Mouse (Mus musculus): ENCODE data around the gene Tmem104. TPM values are rescaled to one million over a fixed set of nuclear protein-coding genes. Genes with fewer than 3 reads are reported as not detected.

Gene Tmem104
- total RNA-seq, 2 experiments from 2014 or later = 7.3 to 7.4 TPM

DNA sequence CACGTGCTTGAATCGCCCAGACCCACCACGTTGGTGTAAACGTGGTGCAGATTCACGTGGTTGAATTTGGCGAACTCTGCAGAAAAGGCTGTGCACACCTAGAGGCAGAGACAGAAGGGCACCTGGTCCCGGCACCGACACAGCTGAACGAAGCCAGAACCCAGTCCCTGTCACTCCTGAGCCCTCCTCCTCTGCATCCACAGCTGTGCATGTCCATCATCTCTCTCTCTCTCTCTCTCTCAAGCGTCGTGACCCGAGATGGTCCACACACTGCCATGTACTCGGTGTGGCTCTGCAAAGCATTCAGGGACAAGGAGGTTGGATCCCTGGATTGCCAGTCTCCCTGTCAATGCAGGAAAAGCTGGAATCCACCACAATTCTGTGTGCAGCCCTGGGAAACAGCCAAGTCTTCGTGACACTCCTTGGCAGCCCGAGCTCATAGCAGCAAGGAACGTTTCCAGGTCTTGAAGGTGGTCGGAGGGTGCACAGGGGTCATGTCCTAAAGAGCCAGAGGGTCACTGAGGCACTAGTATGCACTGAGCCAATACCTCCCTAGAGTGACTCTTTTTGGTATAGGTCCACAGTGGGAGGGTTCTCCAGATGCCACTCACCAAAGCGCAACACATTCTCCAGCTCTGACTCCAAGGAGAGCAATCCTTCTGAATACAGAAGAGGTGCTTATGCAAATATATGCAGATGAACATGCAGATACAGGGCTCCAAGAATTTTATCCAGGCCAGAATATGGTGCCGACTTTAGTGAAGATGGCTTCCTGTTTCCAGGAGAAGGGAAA lies 99.1 kb downstream of the Tmem104 start:
- intact Hi-C loops (cut with DNase I) = no loop called here
- no peak for TF ChIP-seq CTCF (IDR thresholded peaks at IDR 0.05)
- Histone ChIP-seq H3K4me3 (no peak overlapping the region), H3K27ac (peak overlapping the region; percentile 75)
- DNase-seq = peak; percentile 71

DNA sequence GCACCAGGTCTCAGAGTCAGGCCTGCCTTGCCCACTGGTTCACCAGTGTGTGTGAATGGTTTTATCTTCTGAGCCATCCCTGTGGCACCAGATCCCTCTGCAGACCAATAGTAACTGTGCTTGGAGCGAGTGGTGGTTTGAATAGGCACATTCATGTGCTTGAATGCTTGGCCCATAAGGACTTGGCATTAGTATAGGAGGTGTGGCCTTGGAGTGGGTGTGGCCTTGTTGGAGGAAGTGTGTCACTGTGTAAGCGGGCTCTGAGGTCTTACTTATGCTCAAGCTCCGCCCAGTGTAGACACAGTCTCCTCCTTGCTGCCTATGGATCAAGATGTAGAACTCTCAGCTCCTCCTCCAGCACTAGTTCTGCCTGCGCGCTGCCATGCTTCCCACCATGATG lies 100.1 kb downstream of the Tmem104 start:
- no peak for TF ChIP-seq CTCF (IDR thresholded peaks at IDR 0.05)
- intact Hi-C loops (cut with DNase I) = no loop called here
- Histone ChIP-seq H3K4me3 (no peak overlapping the region), H3K27ac (no peak overlapping the region)
- DNase-seq = no peak

DNA sequence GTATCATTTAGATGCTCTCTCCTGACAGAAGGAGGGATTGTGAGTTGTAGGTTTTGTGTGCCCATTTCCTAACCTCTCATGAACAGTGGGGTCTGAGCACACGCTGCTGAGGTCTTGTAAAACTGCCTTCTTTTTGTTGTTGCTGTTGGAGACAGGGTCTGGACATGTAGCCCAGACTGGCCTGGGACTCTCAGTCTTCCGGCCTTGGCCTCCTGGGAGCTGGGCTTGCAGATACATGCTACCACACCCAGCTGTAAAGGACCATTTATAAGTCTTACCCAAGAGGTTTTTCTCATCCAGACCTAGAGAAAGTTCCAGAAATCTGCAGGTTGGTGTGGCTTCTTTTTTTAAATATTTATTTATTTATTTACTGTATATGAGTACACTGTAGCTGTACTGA lies 101.0 kb downstream of the Tmem104 start:
- no peak for DNase-seq
- no peak overlapping the region for H3K27ac ChIP-seq
- no peak overlapping the region for H3K4me3 ChIP-seq
- intact Hi-C loops (cut with DNase I) = no loop called here
- no peak for TF ChIP-seq CTCF (IDR thresholded peaks at IDR 0.05)

DNA sequence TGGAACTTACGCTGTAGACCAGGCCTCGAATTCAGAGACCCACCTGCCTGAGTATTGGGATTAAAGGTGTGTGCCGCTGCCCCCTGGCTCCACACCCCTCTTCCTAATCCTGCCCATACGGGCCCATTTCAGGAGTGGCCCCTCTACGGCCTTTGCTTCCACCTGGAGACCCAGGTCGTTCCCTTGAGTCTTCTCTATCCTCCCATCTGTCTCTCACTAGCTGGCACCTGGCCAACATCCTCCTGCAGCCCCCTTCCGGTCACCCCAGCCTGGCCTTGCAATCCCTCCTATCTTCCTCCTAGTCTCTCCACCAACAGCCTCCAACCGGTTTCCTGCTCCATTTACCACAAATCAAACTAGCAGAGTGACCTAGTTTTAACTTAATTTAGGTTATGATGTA lies 102.6 kb downstream of the Tmem104 start:
- intact Hi-C loops (cut with DNase I) = no loop called here
- DNase-seq = no peak
- peak overlapping the region; percentile 51; the same call in 1 of the 2 replicates for H3K27ac ChIP-seq
- no peak overlapping the region for H3K4me3 ChIP-seq
- no peak for TF ChIP-seq CTCF (IDR thresholded peaks at IDR 0.05)

DNA sequence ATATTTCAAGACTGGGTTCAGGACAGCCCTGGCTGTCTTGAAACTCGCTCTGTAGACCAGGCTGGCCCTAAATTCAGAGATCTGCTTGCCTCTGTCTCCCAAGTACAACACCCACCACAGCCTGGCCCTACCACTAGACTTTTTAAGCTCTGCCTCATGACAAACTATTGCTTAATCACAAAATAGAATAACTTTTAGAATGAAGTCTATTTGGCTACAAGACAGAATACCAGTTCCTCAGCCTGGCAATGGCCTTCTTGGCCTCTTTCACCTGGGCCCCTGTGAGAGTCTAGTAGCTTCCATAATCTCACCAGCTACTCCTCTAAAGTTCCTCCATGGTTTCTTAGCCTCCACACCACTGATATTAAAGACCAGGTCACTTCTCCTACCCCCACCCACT lies 103.0 kb downstream of the Tmem104 start:
- H3K4me3 ChIP-seq = no peak overlapping the region
- H3K27ac ChIP-seq = peak overlapping the region; percentile 51; the same call in 1 of the 2 replicates
- intact Hi-C loops (cut with DNase I) = no loop called here
- no peak for DNase-seq
- TF ChIP-seq CTCF (IDR thresholded peaks at IDR 0.05) = no peak

DNA sequence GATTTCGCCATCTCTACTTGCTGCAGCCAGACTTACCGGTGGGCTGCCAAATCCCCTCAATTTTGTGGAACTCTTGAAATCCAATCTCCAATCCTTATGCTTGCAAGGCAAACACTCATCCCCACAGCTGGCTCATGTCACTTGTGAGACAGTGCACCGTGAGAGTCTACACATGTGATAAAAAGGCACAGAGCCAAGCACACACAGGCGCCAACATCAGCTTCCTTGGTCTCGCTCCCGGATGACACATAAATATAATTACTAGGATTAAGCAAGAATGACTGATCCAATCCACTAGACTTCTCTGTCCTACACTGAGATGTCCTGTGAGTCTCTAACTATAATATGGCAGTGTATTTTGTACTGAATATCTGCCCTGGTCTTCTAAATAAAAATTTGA lies 103.6 kb downstream of the Tmem104 start:
- DNase-seq = peak; percentile 82
- Histone ChIP-seq H3K4me3 (no peak overlapping the region), H3K27ac (peak overlapping the region; percentile 51; the same call in 1 of the 2 replicates)
- TF ChIP-seq CTCF (IDR thresholded peaks at IDR 0.05) = no peak
- intact Hi-C loops (cut with DNase I) = no loop called here

DNA sequence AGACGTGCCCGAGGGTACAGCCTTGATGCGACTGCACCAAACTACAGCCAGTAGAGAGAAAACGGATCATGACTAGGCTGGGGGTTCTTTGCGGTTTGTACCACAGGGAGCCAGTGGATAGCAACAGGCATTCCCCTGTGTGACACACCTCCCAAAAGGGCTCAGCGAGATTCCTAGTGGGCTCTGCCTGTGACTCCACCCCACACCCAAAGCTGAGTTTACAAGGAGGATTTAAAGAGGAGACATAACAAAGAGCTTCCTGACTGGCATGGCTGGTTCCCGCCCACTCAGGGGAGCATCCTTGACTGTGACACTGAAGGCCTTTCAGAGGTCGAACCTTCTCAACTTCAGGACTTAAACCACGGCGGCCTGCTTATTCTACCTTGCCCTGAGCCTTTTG lies 104.2 kb downstream of the Tmem104 start:
- Histone ChIP-seq H3K4me3 (no peak overlapping the region), H3K27ac (peak overlapping the region; percentile 43; the same call in 1 of the 2 replicates)
- DNase-seq = no peak
- TF ChIP-seq CTCF (IDR thresholded peaks at IDR 0.05) = no peak
- intact Hi-C loops (cut with DNase I) = no loop called here

DNA sequence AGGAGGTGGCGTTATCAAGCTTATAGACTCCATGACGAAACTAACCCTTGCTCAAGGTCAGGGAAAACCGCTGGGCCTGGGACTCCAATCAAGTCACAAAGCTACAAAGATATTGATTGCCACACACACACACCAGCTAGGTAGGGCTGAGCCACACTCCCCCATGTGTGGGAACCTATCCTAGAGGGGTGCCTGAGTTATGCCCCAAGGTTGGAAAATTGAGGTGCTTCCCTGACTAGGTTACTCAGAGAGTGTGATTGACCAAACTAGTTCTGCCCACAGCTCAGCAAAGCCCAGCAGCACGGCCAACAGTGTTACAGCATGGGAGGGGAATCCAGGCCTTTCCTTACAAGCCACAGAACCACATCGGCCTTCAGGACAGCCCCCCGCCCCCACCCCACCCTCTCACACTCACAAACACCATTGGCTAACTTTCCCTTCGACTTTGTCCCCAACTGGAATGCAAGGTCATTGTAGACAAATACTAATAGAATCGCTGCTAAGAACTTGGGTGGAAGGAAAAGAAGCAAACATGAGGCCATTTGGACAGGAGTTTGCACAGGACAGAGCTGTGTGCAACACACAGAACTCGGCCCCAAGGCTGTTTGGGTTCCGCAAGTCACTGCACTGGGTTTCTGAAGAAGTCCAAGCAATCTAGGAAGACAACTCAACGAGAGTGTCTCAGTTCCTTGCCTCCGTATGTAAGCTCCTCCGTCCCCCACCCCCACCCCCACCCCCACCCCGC lies 105.5 kb downstream of the Tmem104 start:
- DNase-seq = no peak
- H3K27ac ChIP-seq = no peak overlapping the region
- TF ChIP-seq CTCF (IDR thresholded peaks at IDR 0.05) = no peak
- no peak overlapping the region for H3K4me3 ChIP-seq
- intact Hi-C loops (cut with DNase I) = no loop called here

DNA sequence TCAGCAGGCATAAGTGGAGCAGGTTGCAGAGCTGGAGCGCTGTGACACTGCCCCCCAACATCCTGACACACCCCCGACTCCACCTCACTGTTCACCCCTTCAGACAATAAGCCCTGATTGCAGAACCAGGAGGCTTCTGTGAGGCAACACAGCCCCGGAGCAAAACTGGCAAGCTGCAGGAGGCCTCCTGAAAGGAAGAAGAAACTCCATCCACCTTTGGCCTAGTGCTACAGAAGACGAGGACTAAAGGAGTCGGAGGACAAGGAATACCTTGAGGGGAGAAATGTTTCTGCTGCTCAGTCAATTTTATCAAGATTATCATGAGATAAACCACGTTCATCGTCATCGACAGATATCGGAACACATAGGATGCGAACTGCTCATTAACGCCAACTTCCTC lies 108.7 kb downstream of the Tmem104 start:
- intact Hi-C loops (cut with DNase I) = no loop called here
- no peak for DNase-seq
- no peak for TF ChIP-seq CTCF (IDR thresholded peaks at IDR 0.05)
- Histone ChIP-seq H3K4me3 (no peak overlapping the region), H3K27ac (no peak overlapping the region)

Small RNA genes within 50 kb of the gene (microRNA-seq; reads per million reads assigned to microRNA genes)
- gene Gm25837 = not detected

Other genes starting within 250 kb of the Tmem104 start
- not detected for gene Cd300c, start 218.3 kb upstream of the Tmem104 start, total RNA-seq (2021)
- gene Cd300ld, start 197.6 kb upstream of the Tmem104 start, total RNA-seq (2021) = under 1 TPM; 0.13 to 0.22 TPM
- under 1 TPM; 0.28 TPM for gene Cd300c2, start 185.6 kb upstream of the Tmem104 start, total RNA-seq (2021)
- gene Cd300ld2, start 171.3 kb upstream of the Tmem104 start, total RNA-seq (2021) = not detected
- gene Cd300ld4, start 160.5 kb upstream of the Tmem104 start, total RNA-seq (2021) = under 1 TPM; 0.73 to 0.92 TPM
- 1 to 10 TPM in 1 of 2 experiments, under 1 TPM in 1; 0.92 to 1.3 TPM for gene Cd300ld5, start 149.7 kb upstream of the Tmem104 start, total RNA-seq (2021)
- 1 to 10 TPM in 1 of 2 experiments, not detected in 1; 2.0 TPM for gene Cd300ld3, start 139.1 kb upstream of the Tmem104 start, total RNA-seq (2021)
- not detected for gene Cd300e, start 125.3 kb upstream of the Tmem104 start, total RNA-seq (2021)
- gene Rab37, start 96.1 kb upstream of the Tmem104 start, total RNA-seq (2021) = under 1 TPM; 0.17 to 0.36 TPM
- under 1 TPM in 1 of 2 experiments, not detected in 1; 0.31 TPM for gene Cd300lf, start 53.5 kb upstream of the Tmem104 start, total RNA-seq (2021)
- 1 to 10 TPM; 1.8 to 2.6 TPM for gene Slc9a3r1, start 24.1 kb upstream of the Tmem104 start, total RNA-seq (2021)
- gene Nat9, start 372 bp downstream of the Tmem104 start, total RNA-seq (2021) = 10 to 100 TPM; 12.7 to 16.3 TPM
- gene Grin2c, start 79.8 kb downstream of the Tmem104 start, total RNA-seq (2021) = under 1 TPM in 1 of 2 experiments, not detected in 1; 0.06 TPM
- 1 to 10 TPM; 2.9 to 4.4 TPM for gene Fdxr, start 89.6 kb downstream of the Tmem104 start, total RNA-seq (2021)
- gene Fads6, start 110.2 kb downstream of the Tmem104 start, total RNA-seq (2021) = 1 to 10 TPM; 2.4 to 5.4 TPM
- not detected for gene Otop2, start 119.7 kb downstream of the Tmem104 start, total RNA-seq (2021)
- gene Ush1g, start 134.6 kb downstream of the Tmem104 start, total RNA-seq (2021) = under 1 TPM; 0.61 to 0.81 TPM
- not detected for gene Otop3, start 147.2 kb downstream of the Tmem104 start, total RNA-seq (2021)
- gene Hid1, start 180.3 kb downstream of the Tmem104 start, total RNA-seq (2021) = 1 to 10 TPM; 1.0 to 1.2 TPM
- gene Cdr2l, start 194.4 kb downstream of the Tmem104 start, total RNA-seq (2021) = 1 to 10 TPM; 1.5 to 2.0 TPM
- 10 to 100 TPM; 79.2 to 99.2 TPM for gene Mrpl58, start 216.3 kb downstream of the Tmem104 start, total RNA-seq (2021)
- 100 to 1,000 TPM; 680 to 956 TPM for gene Atp5h, start 232.5 kb downstream of the Tmem104 start, total RNA-seq (2021)
- 10 to 100 TPM; 14.8 to 22.3 TPM for gene Kctd2, start 232.6 kb downstream of the Tmem104 start, total RNA-seq (2021)

All from gastrocnemius, adult 2 months (tissue).